Mouse (Mus musculus): ENCODE data around the gene Gm14444. TPM values are rescaled to one million over a fixed set of nuclear protein-coding genes. Genes with fewer than 3 reads are reported as not detected.

Gm14444 gene
- polyA plus RNA-seq (2014; fragmentation: Illumina TruSeq; extraction: RNeasy Lipid Tissue Mini Kit (QIAGEN cat#74804); ENCODE audit: low read depth, low replicate concordance): not detected

GRCm38 (mm10) chr2:175010022-175010421 is at the start of gene Gm14444:
Gm14444 (plus strand) TSS chr2:175010241.

GRCm38 (mm10) chr2:175067681-175068261 is 57.7 kb downstream of the Gm14444 start, which contains the start of gene Gm14393:
Gm14393 (minus strand) TSS chr2:175067781.

Other genes starting within 250 kb of the Gm14444 start
- gene Edn3, start 249.6 kb upstream of the Gm14444 start, polyA plus RNA-seq (2014; fragmentation: Illumina TruSeq; extraction: RNeasy Lipid Tissue Mini Kit (QIAGEN cat#74804); ENCODE audit: low read depth, low replicate concordance): not detected
- gene Gm14393, start 57.5 kb downstream of the Gm14444 start, polyA plus RNA-seq (2014; fragmentation: Illumina TruSeq; extraction: RNeasy Lipid Tissue Mini Kit (QIAGEN cat#74804); ENCODE audit: low read depth, low replicate concordance): not detected
- gene Gm14399, start 131.8 kb downstream of the Gm14444 start, polyA plus RNA-seq (2014; fragmentation: Illumina TruSeq; extraction: RNeasy Lipid Tissue Mini Kit (QIAGEN cat#74804); ENCODE audit: low read depth, low replicate concordance): 9.9 TPM
- 0.24 TPM for gene Gm14443, start 165.6 kb downstream of the Gm14444 start, polyA plus RNA-seq (2014; fragmentation: Illumina TruSeq; extraction: RNeasy Lipid Tissue Mini Kit (QIAGEN cat#74804); ENCODE audit: low read depth, low replicate concordance)
- 16.4 TPM for gene Gm14391, start 196.7 kb downstream of the Gm14444 start, polyA plus RNA-seq (2014; fragmentation: Illumina TruSeq; extraction: RNeasy Lipid Tissue Mini Kit (QIAGEN cat#74804); ENCODE audit: low read depth, low replicate concordance)

Data from liver, adult 10 weeks (tissue).